Mouse (Mus musculus) heart, embryonic 16.5 days (tissue): ENCODE results near the gene Mpdu1. TPM values are rescaled to one million over a fixed set of nuclear protein-coding genes. Genes with fewer than 3 reads are reported as not detected.
A peak's percentile ranks its signal among the peaks of the same experiment; 100 is the strongest.
"Not testable (repeated sequence)": the region's sequence is repeated elsewhere in the genome, so short reads cannot be mapped to it uniquely, and the experiment has no call there.

ENCODE experiments used
- ATAC-seq: fragments of 200-750 bp; cut with Nextera tagmentation; replicated peaks from 2 replicates; pipeline ENCODE4 v1.8.0; 2017; ENCODE audit warnings: moderate number of reproducible peaks; ENCODE audit not compliant: insufficient read depth, low FRiP score; ENCODE audit errors: extremely low read depth
- H3K27ac ChIP-seq: fragments of 300-500 bp; sonication (generic); 2 replicates; pipeline ENCODE4 v1.5.1; 2014; ENCODE audit warnings: mild to moderate bottlenecking, low read length, control low read depth, moderate library complexity
- H3K27me3 ChIP-seq: fragments of 300-500 bp; sonication (generic); 2 replicates; pipeline ENCODE4 v1.6.1; 2014; ENCODE audit warnings: low read length, mixed read lengths; ENCODE audit not compliant: control insufficient read depth, insufficient read depth
- H3K36me3 ChIP-seq: fragments of 300-500 bp; sonication (generic); 2 replicates; pipeline ENCODE4 v1.6.1; 2014; ENCODE audit not compliant: control insufficient read depth, insufficient read depth
- H3K4me1 ChIP-seq: fragments of 300-500 bp; sonication (generic); 2 replicates; pipeline ENCODE4 v1.6.1; 2014; ENCODE audit warnings: low read length, mixed read lengths; ENCODE audit not compliant: control insufficient read depth, insufficient read depth
- H3K4me2 ChIP-seq: fragments of 300-500 bp; sonication (generic); 2 replicates; pipeline ENCODE4 v1.6.1; 2014; ENCODE audit warnings: low read depth, mild to moderate bottlenecking, control low read depth, low read length
- H3K4me3 ChIP-seq: fragments of 300-500 bp; sonication (generic); 2 replicates; pipeline ENCODE4 v1.5.1; 2014; ENCODE audit warnings: mild to moderate bottlenecking, control low read depth, low read length
- H3K9ac ChIP-seq: fragments of 300-500 bp; sonication (generic); 2 replicates; pipeline ENCODE4 v1.6.1; 2014; ENCODE audit warnings: low read length, control low read depth
- H3K9me3 ChIP-seq: fragments of 300-500 bp; sonication (generic); replicated peaks from 2 replicates; pipeline ENCODE4 v1.6.1; 2016; ENCODE audit warnings: low read length; ENCODE audit not compliant: control insufficient read depth
- WGBS: fragments of 180-500 bp; shearing (Covaris S2); extraction: QIAGEN DNeasy Blood & Tissue Kit; methylation state at CpG from one replicate; pipeline ENCODE4 v1.1.7; 2014; 5-methylcytosine and 5-hydroxymethylcytosine counted together
- polyA plus RNA-seq: library from polyadenylated mRNA; unstranded; fragments of >200 nt; fragmentation: Nextera tagmentation; extraction: Ambion mirVana; gene quantifications from 2 replicates; pipeline ENCODE4 v1.2.1, GENCODE M21; 2015

Gene Mpdu1
- polyA plus RNA-seq, 1 experiment from 2014 or later = 40.1 TPM

- under 1% methylated on average over 31 of the region's 50 CpGs for WGBS
- Histone ChIP-seq H3K4me1 (peaks cover 22% of the 10 kb centered on the region), H3K9me3 (no peaks in the 10 kb centered on the region), H3K27ac (peak overlapping the region; percentile 96), H3K4me3 (peak overlapping the region; percentile 95), H3K4me2 (peak overlapping the region; percentile 85), H3K27me3 (no peaks in the 10 kb centered on the region), H3K36me3 (peaks cover 3% of the 10 kb centered on the region; the same call in 1 of the 2 replicates), H3K9ac (peak overlapping the region; percentile 97)
- ATAC-seq = peak; percentile 53
These were observed 29.1 kb downstream of the Mpdu1 start for GRCm38 (mm10) chr11:69633128-69633866.

- H3K4me2 ChIP-seq = peak within 1 kb of the TSS; percentile 85
- H3K4me3 ChIP-seq = peak within 1 kb of the TSS; percentile 95
- H3K9me3 ChIP-seq = no peaks in the 10 kb centered on the region
- peak within 1 kb of the TSS; percentile 96 for H3K27ac ChIP-seq
- 0% methylated on average over 49 of the region's 56 CpGs for WGBS
- peak within 1 kb of the TSS; percentile 97 for H3K9ac ChIP-seq
- no peaks in the 10 kb centered on the region for H3K27me3 ChIP-seq
- peaks cover 22% of the 10 kb centered on the region for H3K4me1 ChIP-seq
- ATAC-seq = peak; percentile 98
- peaks cover 3% of the 10 kb centered on the region; the same call in 1 of the 2 replicates for H3K36me3 ChIP-seq
These were observed 30.0 kb downstream of the Mpdu1 start, which contains the start of gene Fxr2 for GRCm38 (mm10) chr11:69632284-69633089. Gene Fxr2 (plus strand): TSS chr11:69632990.

GRCm38 (mm10) chr11:69629802-69630201 lies 32.6 kb downstream of the Mpdu1 start:
- ATAC-seq = no peak
- Histone ChIP-seq H3K9me3 (no peaks in the 10 kb centered on the region), H3K4me3 (no peak overlapping the region), H3K4me1 (peaks cover 13% of the 10 kb centered on the region), H3K9ac (no peak overlapping the region), H3K27ac (no peak overlapping the region), H3K4me2 (no peak overlapping the region), H3K36me3 (no peaks in the 10 kb centered on the region), H3K27me3 (no peaks in the 10 kb centered on the region)
- 58% methylated on average over 1 of the region's 1 CpGs for WGBS

GRCm38 (mm10) chr11:69628286-69628685 lies 34.2 kb downstream of the Mpdu1 start:
- H3K9ac ChIP-seq = no peak overlapping the region
- H3K4me1 ChIP-seq = peaks cover 3% of the 10 kb centered on the region; the same call in 1 of the 2 replicates
- H3K4me2 ChIP-seq = no peak overlapping the region
- H3K9me3 ChIP-seq = no peaks in the 10 kb centered on the region
- WGBS = 36% methylated on average over 6 of the region's 6 CpGs
- ATAC-seq = no peak
- no peak overlapping the region for H3K27ac ChIP-seq
- no peaks in the 10 kb centered on the region for H3K27me3 ChIP-seq
- H3K36me3 ChIP-seq = no peaks in the 10 kb centered on the region
- H3K4me3 ChIP-seq = no peak overlapping the region

GRCm38 (mm10) chr11:69624339-69624738 lies 38.1 kb downstream of the Mpdu1 start:
- not testable (repeated sequence) for H3K4me3 ChIP-seq, H3K9me3 ChIP-seq, H3K36me3 ChIP-seq, H3K4me1 ChIP-seq, ATAC-seq, H3K4me2 ChIP-seq, H3K9ac ChIP-seq, H3K27me3 ChIP-seq, H3K27ac ChIP-seq
- WGBS = 84% methylated on average over 2 of the region's 2 CpGs

GRCm38 (mm10) chr11:69623006-69623405 lies 39.4 kb downstream of the Mpdu1 start:
- Histone ChIP-seq H3K4me1 (peaks cover 9% of the 10 kb centered on the region), H3K27me3 (no peaks in the 10 kb centered on the region), H3K9ac (no peak overlapping the region), H3K27ac (no peak overlapping the region), H3K36me3 (no peaks in the 10 kb centered on the region), H3K4me3 (no peak overlapping the region), H3K4me2 (no peak overlapping the region; the same call in 1 of the 2 replicates), H3K9me3 (no peaks in the 10 kb centered on the region)
- no peak for ATAC-seq
- WGBS = 79% methylated on average over 4 of the region's 4 CpGs

GRCm38 (mm10) chr11:69622406-69622805 lies 40.0 kb downstream of the Mpdu1 start:
- peak overlapping the region; percentile 83 for H3K4me3 ChIP-seq
- H3K9ac ChIP-seq = peak overlapping the region; percentile 91
- peak; percentile 23; the same call in 1 of the 2 replicates for ATAC-seq
- no peak overlapping the region for H3K27ac ChIP-seq
- H3K36me3 ChIP-seq = no peaks in the 10 kb centered on the region
- H3K4me2 ChIP-seq = peak overlapping the region; percentile 85
- WGBS = 34% methylated on average over 6 of the region's 6 CpGs
- no peaks in the 10 kb centered on the region for H3K9me3 ChIP-seq
- H3K27me3 ChIP-seq = no peaks in the 10 kb centered on the region
- H3K4me1 ChIP-seq = peaks cover 9% of the 10 kb centered on the region

- peak; percentile 86 for ATAC-seq
- Histone ChIP-seq H3K9ac (peak within 1 kb of the TSS; percentile 91), H3K4me3 (peak within 1 kb of the TSS; percentile 83), H3K36me3 (no peaks in the 10 kb centered on the region), H3K9me3 (no peaks in the 10 kb centered on the region), H3K27ac (peak within 1 kb of the TSS; percentile 63), H3K27me3 (no peaks in the 10 kb centered on the region), H3K4me2 (peak within 1 kb of the TSS; percentile 85), H3K4me1 (peaks cover 9% of the 10 kb centered on the region)
- WGBS = 2% methylated on average over 20 of the region's 20 CpGs
These were observed 40.7 kb downstream of the Mpdu1 start, which contains the start of gene Sat2 for GRCm38 (mm10) chr11:69621571-69622268. Gene Sat2 (plus strand): TSS chr11:69622024.
